Mouse (Mus musculus): ENCODE measurements at regions not wholly inside any gene's neighbourhood (a gene's known extent, or its start where the extent isn't known, plus 50 kb on each side); places are given as distances from the start of the nearest gene placed in this dataset.

- no peaks in the 10 kb centered on the region for H3K36me3 ChIP-seq (ENCODE audit: control insufficient read depth, insufficient read depth, low read length)
Observed at GRCm38 (mm10) chr15:52905231-52905630, 979.5 kb upstream of the Gm7489 start.

GRCm38 (mm10) chr15:52907217-52907616 is 977.5 kb upstream of the Gm7489 start:
- WGBS: 71% methylated on average over 1 of the region's 1 CpGs
- no peak for TF ChIP-seq POLR2A (IDR thresholded peaks at IDR 0.05; ENCODE audit: control insufficient read depth, extremely low read depth, insufficient read depth, low read length, poor library complexity)
- no peak for TF ChIP-seq CTCF (IDR thresholded peaks at IDR 0.05; ENCODE audit: borderline replicate concordance, control insufficient read depth, extremely low read depth, insufficient read depth, low read length, poor library complexity)
- Histone ChIP-seq H3K27ac (ENCODE audit: control insufficient read depth, insufficient read depth, low read length) (no peak overlapping the region), H3K4me1 (replicated peaks; ENCODE audit: control insufficient read depth, insufficient read depth, low read length) (no peaks in the 10 kb centered on the region), H3K4me3 (ENCODE audit: control insufficient read depth, insufficient read depth, low read length) (no peak overlapping the region), H3K27me3 (ENCODE audit: control insufficient read depth, insufficient read depth, low read length) (no peaks in the 10 kb centered on the region), H3K36me3 (ENCODE audit: control insufficient read depth, insufficient read depth, low read length) (no peaks in the 10 kb centered on the region)
- no peak for DNase-seq

More at GRCm38 (mm10) chr15:52905231-52905630, 979.5 kb upstream of the Gm7489 start:
- Histone ChIP-seq H3K27ac (ENCODE audit: control insufficient read depth, insufficient read depth, low read length) (no peak overlapping the region), H3K4me3 (ENCODE audit: control insufficient read depth, insufficient read depth, low read length) (no peak overlapping the region), H3K27me3 (ENCODE audit: control insufficient read depth, insufficient read depth, low read length) (no peaks in the 10 kb centered on the region), H3K4me1 (replicated peaks; ENCODE audit: control insufficient read depth, insufficient read depth, low read length) (no peaks in the 10 kb centered on the region)
- TF ChIP-seq CTCF (IDR thresholded peaks at IDR 0.05; ENCODE audit: borderline replicate concordance, control insufficient read depth, extremely low read depth, insufficient read depth, low read length, poor library complexity) (no peak), POLR2A (IDR thresholded peaks at IDR 0.05; ENCODE audit: control insufficient read depth, extremely low read depth, insufficient read depth, low read length, poor library complexity) (no peak)
- DNase-seq: no peak
- WGBS: 86% methylated on average over 3 of the region's 3 CpGs

GRCm38 (mm10) chr15:52922277-52922676 is 962.4 kb upstream of the Gm7489 start:
- Histone ChIP-seq H3K4me3 (ENCODE audit: control insufficient read depth, insufficient read depth, low read length) (no peak overlapping the region), H3K27me3 (ENCODE audit: control insufficient read depth, insufficient read depth, low read length) (no peaks in the 10 kb centered on the region), H3K27ac (ENCODE audit: control insufficient read depth, insufficient read depth, low read length) (no peak overlapping the region), H3K4me1 (replicated peaks; ENCODE audit: control insufficient read depth, insufficient read depth, low read length) (no peaks in the 10 kb centered on the region), H3K36me3 (ENCODE audit: control insufficient read depth, insufficient read depth, low read length) (no peaks in the 10 kb centered on the region)
- no peak for DNase-seq
- WGBS: 98% methylated on average over 1 of the region's 1 CpGs
- TF ChIP-seq CTCF (IDR thresholded peaks at IDR 0.05; ENCODE audit: borderline replicate concordance, control insufficient read depth, extremely low read depth, insufficient read depth, low read length, poor library complexity) (no peak), POLR2A (IDR thresholded peaks at IDR 0.05; ENCODE audit: control insufficient read depth, extremely low read depth, insufficient read depth, low read length, poor library complexity) (no peak)

GRCm38 (mm10) chr15:52928408-52928807 is 956.3 kb upstream of the Gm7489 start:
- Histone ChIP-seq H3K4me1 (replicated peaks; ENCODE audit: control insufficient read depth, insufficient read depth, low read length) (no peaks in the 10 kb centered on the region), H3K27me3 (ENCODE audit: control insufficient read depth, insufficient read depth, low read length) (no peaks in the 10 kb centered on the region), H3K4me3 (ENCODE audit: control insufficient read depth, insufficient read depth, low read length) (no peak overlapping the region), H3K36me3 (ENCODE audit: control insufficient read depth, insufficient read depth, low read length) (no peaks in the 10 kb centered on the region), H3K27ac (ENCODE audit: control insufficient read depth, insufficient read depth, low read length) (no peak overlapping the region)
- no peak for TF ChIP-seq POLR2A (IDR thresholded peaks at IDR 0.05; ENCODE audit: control insufficient read depth, extremely low read depth, insufficient read depth, low read length, poor library complexity)
- no peak for TF ChIP-seq CTCF (IDR thresholded peaks at IDR 0.05; ENCODE audit: borderline replicate concordance, control insufficient read depth, extremely low read depth, insufficient read depth, low read length, poor library complexity)
- WGBS: 26% methylated on average over 3 of the region's 3 CpGs
- DNase-seq: peak; percentile 5

GRCm38 (mm10) chr15:52937138-52937537 is 947.6 kb upstream of the Gm7489 start:
- H3K4me1 ChIP-seq (replicated peaks; ENCODE audit: control insufficient read depth, insufficient read depth, low read length): no peaks in the 10 kb centered on the region
- WGBS: 94% methylated on average over 2 of the region's 2 CpGs
- H3K4me3 ChIP-seq (ENCODE audit: control insufficient read depth, insufficient read depth, low read length): no peak overlapping the region
- H3K27ac ChIP-seq (ENCODE audit: control insufficient read depth, insufficient read depth, low read length): no peak overlapping the region
- TF ChIP-seq CTCF (IDR thresholded peaks at IDR 0.05; ENCODE audit: borderline replicate concordance, control insufficient read depth, extremely low read depth, insufficient read depth, low read length, poor library complexity) (no peak), POLR2A (IDR thresholded peaks at IDR 0.05; ENCODE audit: control insufficient read depth, extremely low read depth, insufficient read depth, low read length, poor library complexity) (no peak)
- H3K36me3 ChIP-seq (ENCODE audit: control insufficient read depth, insufficient read depth, low read length): no peaks in the 10 kb centered on the region
- no peaks in the 10 kb centered on the region for H3K27me3 ChIP-seq (ENCODE audit: control insufficient read depth, insufficient read depth, low read length)
- DNase-seq: no peak

GRCm38 (mm10) chr15:52944592-52944991 is 940.1 kb upstream of the Gm7489 start:
- Histone ChIP-seq H3K27ac (ENCODE audit: control insufficient read depth, insufficient read depth, low read length) (no peak overlapping the region), H3K4me3 (ENCODE audit: control insufficient read depth, insufficient read depth, low read length) (no peak overlapping the region), H3K4me1 (replicated peaks; ENCODE audit: control insufficient read depth, insufficient read depth, low read length) (no peaks in the 10 kb centered on the region), H3K36me3 (ENCODE audit: control insufficient read depth, insufficient read depth, low read length) (no peaks in the 10 kb centered on the region), H3K27me3 (ENCODE audit: control insufficient read depth, insufficient read depth, low read length) (no peaks in the 10 kb centered on the region)
- WGBS: 86% methylated on average over 4 of the region's 4 CpGs
- TF ChIP-seq POLR2A (IDR thresholded peaks at IDR 0.05; ENCODE audit: control insufficient read depth, extremely low read depth, insufficient read depth, low read length, poor library complexity) (no peak), CTCF (IDR thresholded peaks at IDR 0.05; ENCODE audit: borderline replicate concordance, control insufficient read depth, extremely low read depth, insufficient read depth, low read length, poor library complexity) (no peak)
- no peak for DNase-seq

- no peaks in the 10 kb centered on the region for H3K4me1 ChIP-seq (replicated peaks; ENCODE audit: control insufficient read depth, insufficient read depth, low read length)
- no peaks in the 10 kb centered on the region for H3K27me3 ChIP-seq (ENCODE audit: control insufficient read depth, insufficient read depth, low read length)
- no peak overlapping the region for H3K27ac ChIP-seq (ENCODE audit: control insufficient read depth, insufficient read depth, low read length)
- no peaks in the 10 kb centered on the region for H3K36me3 ChIP-seq (ENCODE audit: control insufficient read depth, insufficient read depth, low read length)
- TF ChIP-seq POLR2A (IDR thresholded peaks at IDR 0.05; ENCODE audit: control insufficient read depth, extremely low read depth, insufficient read depth, low read length, poor library complexity) (no peak), CTCF (IDR thresholded peaks at IDR 0.05; ENCODE audit: borderline replicate concordance, control insufficient read depth, extremely low read depth, insufficient read depth, low read length, poor library complexity) (no peak)
- DNase-seq: no peak
- WGBS: 96% methylated on average over 4 of the region's 4 CpGs
- no peak overlapping the region for H3K4me3 ChIP-seq (ENCODE audit: control insufficient read depth, insufficient read depth, low read length)
Observed at GRCm38 (mm10) chr15:52948196-52948595, 936.5 kb upstream of the Gm7489 start.

All from thymus, adult 2 months (tissue).